Mouse (Mus musculus): ENCODE data around the gene Ptchd4.

The Ptchd4 gene

GRCm38 (mm10) chr17:42427961-42428360, 112.2 kb downstream of the Ptchd4 start:
- DNase-seq (ENCODE audit: low read depth, low spot score), result peak; percentile 80

- peak; percentile 31 for DNase-seq (ENCODE audit: low read depth, low spot score)
Measured at GRCm38 (mm10) chr17:42430380-42430779, 114.6 kb downstream of the Ptchd4 start.

- no peak for DNase-seq (ENCODE audit: low read depth, low spot score)
Measured at GRCm38 (mm10) chr17:42452235-42452634, 136.5 kb downstream of the Ptchd4 start.

GRCm38 (mm10) chr17:42456441-42456840, 140.7 kb downstream of the Ptchd4 start:
- DNase-seq (ENCODE audit: low read depth, low spot score), result no peak

- peak; percentile 71 for DNase-seq (ENCODE audit: low read depth, low spot score)
Measured at GRCm38 (mm10) chr17:42462726-42463125, 147.0 kb downstream of the Ptchd4 start.

- no peak for DNase-seq (ENCODE audit: low read depth, low spot score)
Measured at GRCm38 (mm10) chr17:42480173-42480991, 164.6 kb downstream of the Ptchd4 start.

GRCm38 (mm10) chr17:42509356-42510262, 193.9 kb downstream of the Ptchd4 start:
- DNase-seq (ENCODE audit: low read depth, low spot score), result peak; percentile 54

GRCm38 (mm10) chr17:42530147-42530546, 214.4 kb downstream of the Ptchd4 start:
- no peak for DNase-seq (ENCODE audit: low read depth, low spot score)

- peak; percentile 55 for DNase-seq (ENCODE audit: low read depth, low spot score)
Measured at GRCm38 (mm10) chr17:42549578-42549977, 233.8 kb downstream of the Ptchd4 start.

All from telencephalon, adult 2 months (tissue).